24 mouse cellular contexts compared by ENCODE assay signal in the genomic region with DNA sequence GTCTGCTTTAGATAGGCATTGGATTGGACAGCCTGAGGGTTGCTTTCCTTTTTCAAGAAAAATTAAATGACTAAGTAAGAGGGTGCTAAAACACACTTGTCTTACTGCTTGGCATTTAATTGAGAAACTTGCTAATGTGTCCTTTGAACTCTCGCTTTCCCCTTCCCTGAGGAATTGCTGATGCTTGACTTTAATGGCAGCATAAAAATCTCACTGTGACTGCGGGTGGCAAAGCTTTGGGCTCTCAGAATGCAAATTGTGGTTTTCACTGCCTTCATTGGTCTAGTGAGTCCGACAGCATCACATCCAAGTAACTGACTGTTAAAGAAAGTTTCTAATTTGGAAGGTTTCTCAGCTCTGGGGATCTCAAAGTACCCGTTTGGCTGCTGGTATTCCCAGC.
A peak's percentile ranks its signal among the peaks of the same experiment; 100 is the strongest.
DNase-seq lines count a peak whose midpoint lies in the region; ATAC-seq and TF ChIP-seq lines count a peak whose summit lies in the region.
"Had no signal": no experiment of that assay in that cellular context is flagged by ENCODE, and none has a peak within 500 bp of the region (broad histone marks: within the 10 kb centered on the region; RNA-seq: fewer than 3 reads in every experiment).

No protein-coding gene starts in this region.

- H3K27me3 ChIP-seq in hindbrain, embryonic 10.5 days (ENCODE audit: insufficient read depth, poor library complexity, severe bottlenecking) = peaks cover 22% of the 10 kb centered on the region
- H3K27me3 ChIP-seq in hindbrain, embryonic 12.5 days = 0 out of 2 replicates have a peak, but pooled peaks cover 3% of the 10 kb centered on the region
- no peaks in the 10 kb centered on the region for H3K27me3 ChIP-seq in kidney, embryonic 14.5 days (ENCODE audit: control insufficient read depth, insufficient read depth, low read length)
- H3K27me3 ChIP-seq in CH12.LX (replicated peaks) = no peaks in the 10 kb centered on the region
- no peaks in the 10 kb centered on the region for H3K27me3 ChIP-seq in midbrain, embryonic 14.5 days (ENCODE audit: control insufficient read depth, insufficient read depth, low read length)

- no peak overlapping the region for H3K4me2 ChIP-seq in hindbrain, embryonic 12.5 days (replicated peaks)
- no peak overlapping the region for H3K4me2 ChIP-seq in kidney, embryonic 14.5 days (replicated peaks; ENCODE audit: low read depth, low read length)
- no peak overlapping the region for H3K4me2 ChIP-seq in CH12.LX (ENCODE audit: insufficient read depth, low read depth, poor library complexity, severe bottlenecking)
- H3K4me2 ChIP-seq in midbrain, embryonic 14.5 days (ENCODE audit: low read length) = no peak overlapping the region
- H3K4me2 ChIP-seq: forebrain, embryonic 13.5 days; heart, embryonic 11.5 days; hindbrain, embryonic 14.5 days had no signal

- dilution Hi-C loops in CH12.LX (cut with MboI; ENCODE audit: extremely low pct_ligation_motif_present, extremely low pct_unique_long_range_greater_than_20kb, low sequenced_read_pairs) = no loop called here

- H3K79me2 ChIP-seq in CH12.LX (replicated peaks; ENCODE audit: control insufficient read depth, extremely low read depth, insufficient read depth, poor library complexity, severe bottlenecking) = no peaks in the 10 kb centered on the region

- in situ Hi-C loops in CH12.LX (cut with MboI; ENCODE audit: low pct_ligation_motif_present, low pct_unique_long_range_greater_than_20kb, low sequenced_read_pairs) = loop anchor here (10.0 kb wide), 1 partner anchor 53 kb away; no protein-coding TSS in a partner anchor

- no peak overlapping the region for H3K4me3 ChIP-seq in hindbrain, embryonic 10.5 days
- no peak overlapping the region for H3K4me3 ChIP-seq in hindbrain, embryonic 12.5 days
- no peak overlapping the region for H3K4me3 ChIP-seq in kidney, embryonic 14.5 days (ENCODE audit: low read length)
- no peak overlapping the region for H3K4me3 ChIP-seq in CH12.LX (replicated peaks in 1 of 3; ENCODE audit: low read depth in 2 of 3, low read length in 2 of 3, poor library complexity in 1 of 3)
- no peak overlapping the region for H3K4me3 ChIP-seq in midbrain, embryonic 14.5 days (replicated peaks; ENCODE audit: low read depth, low read length)
- H3K4me3 ChIP-seq: forebrain, embryonic 10.5 days; forebrain, embryonic 13.5 days; gastrocnemius, adult 2 months had no signal

- 42% methylated on average over 4 of the region's 4 CpGs for WGBS in hindbrain, embryonic 10.5 days
- 46% methylated on average over 4 of the region's 4 CpGs for WGBS in hindbrain, embryonic 12.5 days
- WGBS in kidney, embryonic 14.5 days = 14% methylated on average over 4 of the region's 4 CpGs
- WGBS in midbrain, embryonic 14.5 days = 51% methylated on average over 4 of the region's 4 CpGs

- TF ChIP-seq RAD21 in CH12.LX (IDR thresholded peaks at IDR 0.05; ENCODE audit: low read depth, low read length) = no peak

- H3K9ac ChIP-seq in hindbrain, embryonic 12.5 days = no peak overlapping the region
- no peak overlapping the region for H3K9ac ChIP-seq in kidney, embryonic 14.5 days (ENCODE audit: low read depth, low read length)
- H3K9ac ChIP-seq in CH12.LX (ENCODE audit: insufficient read depth, low read depth) = no peak overlapping the region
- H3K9ac ChIP-seq in midbrain, embryonic 14.5 days (replicated peaks; ENCODE audit: low read length) = no peak overlapping the region
- H3K9ac ChIP-seq: forebrain, embryonic 13.5 days; hindbrain, embryonic 14.5 days had no signal

- H3K27ac ChIP-seq in hindbrain, embryonic 10.5 days = 0 out of 2 replicates have a peak overlapping the region, but pooled peaks have one; percentile 29
- no peak overlapping the region for H3K27ac ChIP-seq in hindbrain, embryonic 12.5 days
- no peak overlapping the region for H3K27ac ChIP-seq in kidney, embryonic 14.5 days (ENCODE audit: low read depth, low read length)
- H3K27ac ChIP-seq in CH12.LX (ENCODE audit: insufficient read depth, low read depth) = no peak overlapping the region
- H3K27ac ChIP-seq in midbrain, embryonic 14.5 days (replicated peaks; ENCODE audit: low read depth, low read length) = no peak overlapping the region
- H3K27ac ChIP-seq: forebrain, embryonic 10.5 days; forebrain, embryonic 13.5 days; gastrocnemius, adult 2 months; hindbrain, embryonic 14.5 days; hindbrain, postnatal 0 days had no signal

- TF ChIP-seq EP300 in CH12.LX (IDR thresholded peaks at IDR 0.05; ENCODE audit: low read length) = peak; percentile 31

- no peak for TF ChIP-seq POLR2A in CH12.LX (IDR thresholded peaks at IDR 0.05; ENCODE audit: low read depth, low read length)

- no peak for TF ChIP-seq CTCF in CH12.LX (conservative IDR thresholded peaks at IDR 0.05 in 1 of 2, IDR thresholded peaks at IDR 0.05 in 1 of 2; ENCODE audit: low read depth in 2 of 2, low read length in 2 of 2)

- peaks cover 52% of the 10 kb centered on the region for H3K4me1 ChIP-seq in hindbrain, embryonic 10.5 days (replicated peaks)
- H3K4me1 ChIP-seq in hindbrain, embryonic 12.5 days = peaks cover 11% of the 10 kb centered on the region
- no peaks in the 10 kb centered on the region for H3K4me1 ChIP-seq in kidney, embryonic 14.5 days (ENCODE audit: control insufficient read depth, insufficient read depth, low read length)
- H3K4me1 ChIP-seq in CH12.LX (ENCODE audit: control insufficient read depth in 1 of 2, insufficient read depth in 2 of 2) = peaks cover 6 to 26% of the 10 kb centered on the region in 2 experiments; a peak in 3 of 4 replicates
- H3K4me1 ChIP-seq in midbrain, embryonic 14.5 days (ENCODE audit: control insufficient read depth, insufficient read depth, low read length) = peaks cover 6% of the 10 kb centered on the region; the same call in 1 of the 2 replicates

- no peak for DNase-seq in hindbrain, embryonic 10.5 days (ENCODE audit: low spot score)
- DNase-seq in kidney, postnatal 14 days = peak; percentile 11
- peak; percentile 57 for DNase-seq in CH12.LX (ENCODE audit: extremely low read depth)
- DNase-seq in hindlimb bud, embryonic 11.5 days (ENCODE audit: extremely low spot score, low read depth, low spot score) = peak; percentile 10
- no peak for DNase-seq in midbrain, embryonic 14.5 days
- DNase-seq: adrenal gland, adult 2 months; adrenal gland, postnatal 14 days; B cell, adult 2 months; cerebellum, adult 11 months; cerebellum, adult 2 months; cerebellum, adult 9-11 months; cerebellum, postnatal 25 days; embryo, embryonic 11 days; gastrocnemius, adult 2 months; gastrocnemius, postnatal 14 days; heart, adult 11 months had no signal

- ATAC-seq in hindbrain, embryonic 12.5 days (ENCODE audit: low FRiP score) = no peak
- ATAC-seq in kidney, embryonic 14.5 days (ENCODE audit: low FRiP score, low TSS enrichment) = no peak
- ATAC-seq in midbrain, embryonic 14.5 days (ENCODE audit: low FRiP score, low TSS enrichment) = no peak
- ATAC-seq: forebrain, embryonic 13.5 days; forebrain, embryonic 16.5 days; hindbrain, postnatal 0 days had no signal

- H3K9me3 ChIP-seq in hindbrain, embryonic 10.5 days = no peaks in the 10 kb centered on the region
- H3K9me3 ChIP-seq in hindbrain, embryonic 12.5 days (replicated peaks) = no peaks in the 10 kb centered on the region
- H3K9me3 ChIP-seq in kidney, embryonic 14.5 days (ENCODE audit: control insufficient read depth, low read length) = no peaks in the 10 kb centered on the region
- H3K9me3 ChIP-seq in CH12.LX (replicated peaks; ENCODE audit: low read length) = peaks cover 3% of the 10 kb centered on the region
- H3K9me3 ChIP-seq in midbrain, embryonic 14.5 days (ENCODE audit: control insufficient read depth, low read length) = no peaks in the 10 kb centered on the region
- H3K9me3 ChIP-seq: forebrain, embryonic 10.5 days; forebrain, embryonic 13.5 days had no signal

- no peaks in the 10 kb centered on the region for H3K36me3 ChIP-seq in hindbrain, embryonic 10.5 days
- H3K36me3 ChIP-seq in hindbrain, embryonic 12.5 days = no peaks in the 10 kb centered on the region
- no peaks in the 10 kb centered on the region for H3K36me3 ChIP-seq in kidney, embryonic 14.5 days (ENCODE audit: control insufficient read depth, insufficient read depth, low read length)
- peaks cover 0 to 8% of the 10 kb centered on the region in 2 experiments for H3K36me3 ChIP-seq in CH12.LX (replicated peaks in 1 of 2; ENCODE audit: control insufficient read depth in 1 of 2, insufficient read depth in 1 of 2, low read length in 1 of 2)
- H3K36me3 ChIP-seq in midbrain, embryonic 14.5 days (ENCODE audit: control insufficient read depth, insufficient read depth, low read length) = no peaks in the 10 kb centered on the region
- H3K36me3 ChIP-seq: forebrain, embryonic 10.5 days had no signal

TF ChIP-seq in CH12.LX, 34 proteins besides CTCF, POLR2A, EP300 and RAD21:
- TF ChIP-seq TCF12 (IDR thresholded peaks at IDR 0.05; ENCODE audit: low read depth, low read length) (no peak), MEF2A (IDR thresholded peaks at IDR 0.05; ENCODE audit: borderline replicate concordance, low read depth, low read length) (no peak), ZMIZ1 (IDR thresholded peaks at IDR 0.05; ENCODE audit: low read depth, low read length) (no peak), CHD2 (IDR thresholded peaks at IDR 0.05; ENCODE audit: low read length) (no peak), NRF1 (IDR thresholded peaks at IDR 0.05; ENCODE audit: low read depth, low read length) (no peak), E2F4 (IDR thresholded peaks at IDR 0.05; ENCODE audit: insufficient replicate concordance, low read depth, low read length) (no peak), ZKSCAN1 (IDR thresholded peaks at IDR 0.05; ENCODE audit: borderline replicate concordance, low read depth, low read length) (no peak), RCOR1 (conservative IDR thresholded peaks at IDR 0.05; ENCODE audit: low read depth, low read length) (no peak), ZNF384 (IDR thresholded peaks at IDR 0.05; ENCODE audit: low read depth, low read length) (no peak)

Comparison
In these comparisons a context has a peak if more than half of its experiments do, and no peak if none do; other contexts are left out.
1. DNase-seq: peak in kidney, postnatal 14 days (single experiment), CH12.LX (single experiment) and hindlimb bud, embryonic 11.5 days (single experiment); none in hindbrain, embryonic 10.5 days (single experiment) and midbrain, embryonic 14.5 days (single experiment).